Mouse (Mus musculus): ENCODE measurements around the gene Gm20379.

Gm20379 gene

DNA sequence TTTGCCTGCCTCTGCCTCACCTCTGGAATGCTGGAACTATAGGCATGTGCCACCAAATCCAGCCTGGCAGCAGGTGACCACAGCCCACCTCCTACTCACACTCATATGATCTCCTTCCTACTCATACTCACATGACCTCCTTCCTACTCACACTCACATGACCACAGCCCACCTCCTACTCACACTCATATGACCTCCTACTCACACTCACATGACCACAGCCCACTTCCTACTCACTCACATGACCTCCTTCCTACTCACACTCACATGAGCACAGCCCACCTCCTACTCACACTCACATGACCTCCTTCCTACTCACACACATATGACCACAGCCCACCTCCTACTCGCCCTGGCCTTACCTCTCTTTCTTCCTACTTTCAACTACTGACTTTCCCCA is 31.1 kb downstream of the Gm20379 start:
- DNase-seq (ENCODE audit: low spot score), result no peak

GRCm38 (mm10) chr13:92337773-92338462 is 32.1 kb downstream of the Gm20379 start:
- no peak for DNase-seq (ENCODE audit: low spot score)

DNA sequence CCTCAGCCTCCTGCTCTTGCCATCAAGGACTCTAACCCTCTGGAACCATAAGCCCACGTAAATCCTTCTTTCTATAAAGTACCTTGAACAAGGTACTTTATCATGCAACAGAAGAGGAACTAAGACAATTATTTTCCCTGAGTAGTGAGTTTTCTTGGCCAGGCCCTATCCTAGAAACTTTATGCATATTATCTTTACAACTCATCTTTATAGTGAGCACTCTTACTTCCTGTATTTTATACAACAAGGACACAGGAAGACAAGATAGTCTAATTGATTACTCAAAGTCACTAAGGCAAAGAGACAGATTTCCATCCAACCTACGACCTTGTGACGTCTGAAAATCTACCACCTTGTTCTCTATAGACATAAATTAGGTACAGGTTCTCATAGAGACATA is 34.0 kb downstream of the Gm20379 start:
- no peak for DNase-seq (ENCODE audit: low spot score)

DNA sequence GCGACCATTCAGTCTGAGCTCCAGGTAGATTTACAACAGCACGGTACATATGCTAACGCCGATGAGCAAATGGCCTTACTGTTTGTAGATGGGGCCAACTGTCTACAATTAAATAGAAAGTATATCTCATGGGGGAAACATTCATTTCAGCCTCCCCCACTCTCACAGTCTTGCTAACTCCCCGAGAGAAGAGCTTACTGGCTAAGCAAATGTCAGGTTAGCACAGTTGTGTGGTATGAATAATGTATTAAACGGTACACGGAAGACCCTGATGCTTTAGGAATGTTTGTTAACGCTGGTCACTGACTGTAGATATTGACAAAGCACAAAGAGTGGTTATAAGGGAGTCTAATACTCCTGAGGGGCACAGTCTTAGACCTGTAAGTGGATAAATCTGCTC is 38.3 kb downstream of the Gm20379 start:
- DNase-seq (ENCODE audit: low spot score), result no peak

- DNase-seq (ENCODE audit: low spot score), result no peak
These were observed 40.6 kb downstream of the Gm20379 start for GRCm38 (mm10) chr13:92346338-92346737.

DNA sequence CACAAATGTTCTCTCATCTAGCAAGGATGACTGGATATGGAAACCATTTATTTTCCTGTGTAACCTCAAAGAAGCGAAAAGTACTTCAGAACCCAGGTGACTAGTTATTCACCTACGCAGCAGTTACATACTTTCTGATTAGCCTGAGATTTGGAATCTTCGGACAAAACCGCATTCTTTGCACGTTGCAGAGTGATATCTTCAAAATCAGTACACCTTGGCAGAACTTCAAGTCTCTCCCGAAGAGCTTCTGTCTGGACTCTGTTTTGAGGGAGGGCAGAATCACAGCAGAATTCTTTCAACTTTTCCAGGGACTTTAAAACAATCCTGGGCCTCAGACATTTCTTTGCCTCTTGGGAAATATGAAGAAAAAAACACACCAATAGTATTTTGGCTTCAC is 45.3 kb downstream of the Gm20379 start:
- DNase-seq (ENCODE audit: low spot score), result no peak

DNA sequence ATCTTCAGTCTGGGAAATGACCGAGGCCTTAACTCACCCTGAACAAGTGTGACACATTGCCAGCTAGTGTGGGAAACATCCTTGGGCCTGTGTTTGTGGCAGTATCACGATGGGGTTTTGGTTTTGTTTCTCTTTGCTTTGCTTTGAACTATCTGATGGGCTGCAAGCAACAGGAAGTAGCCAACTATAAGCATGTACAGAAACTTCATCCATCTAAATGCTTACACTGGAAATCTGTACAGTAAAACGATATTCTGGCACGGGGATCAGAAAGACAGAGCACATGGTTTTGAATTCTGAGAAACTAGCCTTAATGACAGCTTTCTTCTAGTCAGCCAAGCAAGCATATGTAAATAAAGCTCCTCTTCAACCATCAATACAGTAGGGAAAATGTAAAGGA is 48.2 kb downstream of the Gm20379 start:
- DNase-seq (ENCODE audit: low spot score), result no peak

DNA sequence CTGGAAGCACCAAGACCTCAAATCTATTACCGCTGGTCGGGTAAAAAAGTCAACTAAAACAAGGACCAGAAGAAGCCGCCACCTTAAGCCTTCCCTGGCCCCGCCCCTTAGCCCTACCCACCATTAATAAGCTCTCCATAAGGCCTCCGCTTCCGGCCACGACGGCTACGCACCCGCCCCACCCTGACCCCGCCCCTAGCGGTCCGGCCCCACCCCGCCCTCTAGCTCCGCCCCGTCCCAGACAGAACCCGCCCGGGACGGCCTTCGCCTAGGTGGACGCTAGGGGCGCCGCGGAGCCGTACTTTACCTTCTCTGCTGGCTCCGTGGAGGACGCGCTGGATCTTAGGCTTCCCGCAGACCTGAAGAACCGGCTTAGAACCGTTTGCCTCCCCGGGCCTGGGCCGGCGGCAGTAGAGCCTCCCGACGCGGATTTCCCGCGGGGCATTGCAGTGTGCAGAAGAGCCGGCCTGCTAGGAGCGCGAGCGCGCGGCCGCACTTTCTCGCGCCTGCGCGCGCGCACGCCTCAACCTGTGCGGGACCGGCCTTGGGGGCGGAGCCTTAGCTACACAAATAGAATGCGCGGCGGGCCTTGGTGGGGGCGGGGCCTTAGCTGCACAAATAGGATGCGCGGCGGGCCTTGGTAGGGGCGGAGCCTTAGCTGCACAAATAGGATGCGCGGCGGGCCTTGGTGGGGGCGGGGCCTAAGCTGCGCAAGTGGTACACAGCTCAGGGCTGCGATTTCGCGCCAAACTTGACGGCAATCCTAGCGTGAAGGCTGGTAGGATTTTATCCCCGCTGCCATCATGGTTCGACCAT is 48.9 kb downstream of the Gm20379 start, which contains the start of the genes Dhfr and Msh3:
Dhfr (plus strand) TSS at position 271 of the 816 bp plus-strand sequence.
Msh3 (minus strand) TSS at position 548 of the 816 bp plus-strand sequence.
- peak; percentile 94 for DNase-seq (ENCODE audit: low spot score)

- DNase-seq (ENCODE audit: low spot score), result no peak
These were observed 49.5 kb downstream of the Gm20379 start for GRCm38 (mm10) chr13:92355272-92355643.

DNA sequence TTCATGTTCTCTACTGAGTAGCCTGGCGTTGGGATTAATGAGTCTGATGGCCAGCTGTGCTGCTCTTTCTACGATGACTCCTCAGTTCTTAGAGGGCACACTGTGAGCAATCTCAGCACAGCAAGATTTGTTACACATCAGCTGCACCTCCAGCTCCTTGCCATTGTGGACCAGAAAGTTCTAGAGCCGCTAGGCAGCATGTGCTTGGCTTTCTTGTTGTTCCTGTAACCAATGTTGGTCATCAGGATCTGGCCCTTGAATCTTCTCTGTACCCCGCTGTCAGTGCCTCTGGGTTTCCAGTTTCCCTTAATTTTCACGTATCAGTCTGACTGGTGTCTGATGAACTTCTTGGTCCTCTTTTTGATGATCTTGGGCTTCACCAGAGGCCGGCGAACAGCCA is 50.6 kb downstream of the Gm20379 start:
- no peak for DNase-seq (ENCODE audit: low spot score)

Measured in layer of hippocampus, adult 9-10 months (tissue).